Mouse (Mus musculus): ENCODE results near the gene Jmjd6.

DNA sequence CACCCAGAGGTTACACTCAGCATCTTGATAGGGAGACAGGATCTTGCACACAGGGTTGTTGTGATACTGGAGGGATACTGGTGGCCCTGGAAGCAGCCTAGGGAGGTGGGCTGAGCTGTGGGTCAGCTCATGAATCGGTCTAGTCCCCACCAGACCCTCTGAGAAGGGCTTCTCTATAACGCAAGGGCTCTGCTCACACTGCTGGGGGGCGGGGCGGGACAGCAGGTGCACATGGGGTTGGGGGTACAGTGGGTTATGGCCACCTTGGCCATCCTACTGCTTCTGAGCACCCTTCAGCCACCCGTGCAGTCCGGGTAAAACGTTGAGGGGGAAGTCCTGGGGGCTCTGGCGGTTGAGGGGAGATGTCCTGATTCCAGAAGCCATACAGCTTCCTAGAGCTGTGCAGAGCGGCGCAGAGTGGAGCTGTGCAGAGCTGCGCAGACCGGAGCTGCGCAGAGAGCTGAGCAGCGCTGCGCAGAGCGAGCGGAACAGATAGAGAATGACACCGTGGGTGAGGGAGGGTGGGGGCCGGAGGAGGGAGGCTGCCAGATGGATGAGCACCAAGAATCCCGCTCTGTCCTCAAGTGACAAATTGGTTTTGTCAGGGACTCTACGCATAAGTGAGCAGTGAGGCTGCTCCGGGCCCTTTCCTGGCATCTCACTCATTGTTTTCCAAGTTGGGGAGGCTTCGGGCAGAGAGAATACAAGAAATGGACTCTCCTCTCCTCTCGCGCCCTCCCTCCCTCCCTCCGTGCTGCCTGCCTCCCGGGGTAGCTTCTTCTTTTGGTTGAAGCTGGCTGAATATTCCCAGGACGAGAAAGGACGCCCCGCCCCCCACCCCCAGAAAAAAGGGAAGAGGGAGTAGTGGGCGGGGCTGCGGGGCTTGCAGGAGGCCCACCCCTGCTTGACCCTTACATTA is 32.0 kb downstream of the Jmjd6 start:
- TF ChIP-seq POLR2A (IDR thresholded peaks at IDR 0.05; ENCODE audit: borderline replicate concordance, extremely low read depth, insufficient read depth, insufficient read length, poor library complexity, severe bottlenecking) (peak; percentile 43; the same call in 1 of the 2 replicates), CTCF (IDR thresholded peaks at IDR 0.05; ENCODE audit: borderline replicate concordance, extremely low read depth, insufficient read depth, insufficient read length) (no peak; the same call in 1 of the 2 replicates)
